Mouse (Mus musculus): ENCODE results near the gene Brinp3.
"Not testable (repeated sequence)": the region's sequence is repeated elsewhere in the genome, so short reads cannot be mapped to it uniquely, and the experiment has no call there.

The Brinp3 gene

DNA sequence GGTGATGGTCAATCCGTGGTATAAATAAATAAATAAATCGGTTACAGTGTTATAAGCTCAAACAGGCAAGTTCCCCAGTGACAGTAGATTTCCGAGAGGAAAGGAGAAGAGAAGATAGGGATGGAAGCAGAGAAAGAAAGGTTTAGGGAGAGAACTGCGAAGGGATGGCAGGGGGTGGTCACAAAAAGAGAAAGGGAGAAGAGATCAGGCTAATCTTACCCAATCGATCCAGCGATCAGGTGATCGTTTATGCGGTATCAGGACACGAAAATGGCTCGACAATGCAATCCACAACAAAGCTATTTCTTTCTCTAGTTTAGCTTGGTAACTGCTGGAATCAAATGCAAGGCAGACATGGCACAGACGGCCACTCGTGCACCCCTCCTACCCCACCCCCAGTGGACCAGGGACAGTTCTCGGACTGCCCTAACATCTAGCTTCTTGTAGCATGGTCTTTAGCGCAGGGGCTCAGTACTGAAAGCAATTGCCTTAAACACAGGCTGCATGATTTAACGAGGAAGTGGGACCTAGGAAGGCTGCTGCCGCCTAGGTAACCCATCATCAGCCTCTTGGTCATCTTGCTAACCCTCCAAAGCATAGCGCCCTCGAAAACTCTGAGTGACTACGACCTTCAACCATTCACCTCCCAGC lies at the start of gene Brinp3:
TSS of gene Brinp3 (plus strand) at position 80 of the 651 bp plus-strand sequence.
- no peak for DNase-seq (ENCODE audit: low spot score in 2 of 2)

DNA sequence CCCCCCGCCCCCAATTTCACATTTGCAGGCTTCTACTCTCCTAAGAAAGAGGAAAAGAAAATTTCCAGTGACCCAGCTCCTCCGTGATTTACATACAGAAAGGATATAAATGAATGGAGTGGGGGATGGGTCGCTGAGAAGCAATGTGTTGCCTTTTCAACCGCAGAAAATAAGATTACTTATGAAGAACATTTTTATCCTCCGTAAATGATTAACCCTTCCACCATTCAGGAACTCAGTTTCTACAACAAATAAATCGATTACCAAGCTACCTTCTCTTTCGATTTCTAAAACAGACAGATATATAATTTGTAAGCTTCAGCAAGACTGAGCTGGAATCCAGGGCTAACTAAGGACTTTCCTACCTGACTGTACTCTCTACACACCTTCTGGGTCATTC lies 339 bp upstream of the Brinp3 start:
- DNase-seq (ENCODE audit: low spot score in 2 of 2), result no peak

DNA sequence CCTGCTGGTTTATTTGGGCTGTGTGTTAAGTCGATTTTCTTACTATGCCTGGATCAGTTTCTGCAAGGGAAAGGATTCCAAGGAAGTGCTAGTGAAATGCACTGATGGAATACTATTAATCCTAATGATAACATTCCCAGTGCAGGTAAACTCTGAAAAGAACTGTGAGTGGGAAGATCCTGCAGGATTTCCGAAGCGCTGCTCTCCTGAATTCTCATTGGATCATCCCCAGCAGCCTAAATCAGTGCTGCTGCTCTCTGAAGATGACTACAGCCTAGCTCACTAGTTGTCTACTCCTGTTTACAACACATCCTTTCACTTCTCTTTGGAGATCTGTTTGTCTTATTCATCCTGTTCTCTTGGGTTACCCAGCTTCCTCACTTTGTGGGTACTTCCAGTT lies 826 bp downstream of the Brinp3 start:
- no peak for DNase-seq (ENCODE audit: low spot score in 2 of 2)

DNA sequence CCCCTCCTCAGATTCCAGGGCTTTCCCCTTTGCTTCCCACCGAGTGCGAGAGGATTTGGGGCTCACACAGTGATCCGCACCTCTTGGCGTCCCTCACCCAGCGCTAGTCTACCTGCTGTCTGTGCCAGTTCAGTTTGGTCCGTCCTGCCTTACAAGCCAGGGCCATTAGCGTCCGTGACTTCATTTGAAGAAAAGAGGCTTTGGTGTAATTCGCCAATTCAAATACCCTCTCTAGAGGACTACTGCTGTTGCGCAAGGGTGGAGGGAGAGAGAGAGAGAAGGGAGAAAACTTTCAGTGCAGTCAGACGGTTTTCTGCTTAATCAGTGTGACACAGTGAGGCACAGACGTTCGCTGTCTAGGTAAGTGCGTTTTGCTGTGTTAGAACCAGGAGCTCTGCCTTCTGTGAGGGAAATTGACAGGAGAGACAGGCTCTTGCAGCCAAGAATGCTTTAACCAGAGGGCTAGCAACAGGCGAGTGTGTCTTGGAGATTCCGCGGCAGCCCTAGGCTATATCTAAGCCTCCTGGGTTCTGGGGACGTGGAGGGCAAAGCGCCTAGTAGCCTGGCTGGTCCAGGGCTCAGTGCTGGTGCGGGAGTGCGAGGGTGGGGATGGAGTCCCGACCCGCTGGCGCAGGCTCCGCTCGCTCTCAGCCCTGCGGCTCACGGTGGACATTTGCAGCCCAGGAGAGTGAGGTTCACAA lies 3.0 kb downstream of the Brinp3 start:
- no peak for DNase-seq (ENCODE audit: low spot score in 2 of 2)

DNA sequence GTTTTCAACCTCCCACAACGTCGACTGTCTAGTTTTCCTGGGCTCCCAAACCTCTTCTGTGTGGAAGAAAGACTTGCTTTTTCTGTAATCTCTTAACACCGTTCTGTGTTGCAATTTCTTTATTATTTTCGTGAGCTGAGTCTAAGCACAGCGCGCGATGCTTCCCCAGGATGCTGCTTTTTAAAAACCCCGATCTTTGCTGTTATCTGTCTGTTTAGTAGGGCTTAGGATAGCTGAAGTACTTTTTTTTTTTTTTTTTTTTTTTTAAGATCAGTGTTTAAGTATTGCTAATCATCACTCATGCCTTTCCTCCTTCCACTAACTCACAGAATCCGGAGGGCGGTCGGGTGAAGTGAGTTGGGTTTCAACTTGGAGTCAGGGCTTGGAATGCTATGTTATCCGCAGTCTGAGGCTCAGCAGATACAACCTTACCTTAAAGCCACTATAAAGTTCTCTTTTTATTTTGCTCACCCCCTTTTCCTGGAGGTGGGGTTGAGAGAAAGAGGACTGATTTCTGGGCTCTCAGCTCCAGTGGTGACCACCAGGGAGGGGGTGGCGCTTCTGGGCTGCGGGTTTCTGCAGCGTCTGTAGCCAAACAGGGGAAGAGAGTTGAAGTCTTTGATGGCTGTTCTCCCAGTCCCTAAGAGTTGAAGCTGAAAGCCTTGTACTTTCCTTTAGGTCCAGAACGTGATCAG lies 3.7 kb downstream of the Brinp3 start:
- DNase-seq (ENCODE audit: low spot score in 2 of 2), result no peak

DNA sequence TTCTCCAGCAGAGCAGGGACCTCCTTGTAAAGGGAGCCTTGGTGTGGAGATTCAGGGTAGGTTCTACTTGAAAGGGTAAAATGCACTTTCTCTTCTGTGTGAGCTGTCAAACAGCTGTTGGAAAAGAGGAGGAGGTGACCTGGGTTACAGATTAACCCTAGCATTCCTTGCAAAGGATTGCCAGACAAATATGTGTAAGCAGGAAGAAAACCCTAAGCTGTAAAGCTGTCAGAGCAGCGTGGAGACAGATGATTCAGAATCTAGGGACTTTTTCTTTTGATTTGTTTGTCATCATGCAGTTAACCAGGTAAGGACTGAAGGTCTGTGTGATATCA lies 4.2 kb downstream of the Brinp3 start:
- no peak for DNase-seq (ENCODE audit: low spot score in 2 of 2)

DNA sequence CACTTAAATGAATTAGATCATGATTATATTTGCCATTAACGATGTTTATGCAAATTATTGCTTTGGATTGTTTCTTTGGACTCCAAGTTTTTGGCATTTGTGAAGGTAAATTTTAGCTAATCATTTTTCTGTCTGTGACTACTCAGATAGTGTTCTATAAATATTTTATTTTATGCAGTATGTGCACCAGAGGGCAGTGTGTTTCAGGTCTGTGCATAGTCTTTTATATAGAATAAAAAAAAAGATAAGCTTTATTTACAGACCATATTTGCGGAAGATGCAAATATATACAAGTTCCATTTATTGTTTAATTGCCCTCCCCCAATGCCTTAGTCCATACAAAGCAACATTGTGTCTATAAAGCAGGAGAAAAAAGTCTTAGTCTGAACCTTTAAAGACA lies 20.8 kb downstream of the Brinp3 start:
- no peak for DNase-seq (ENCODE audit: low spot score in 2 of 2)

DNA sequence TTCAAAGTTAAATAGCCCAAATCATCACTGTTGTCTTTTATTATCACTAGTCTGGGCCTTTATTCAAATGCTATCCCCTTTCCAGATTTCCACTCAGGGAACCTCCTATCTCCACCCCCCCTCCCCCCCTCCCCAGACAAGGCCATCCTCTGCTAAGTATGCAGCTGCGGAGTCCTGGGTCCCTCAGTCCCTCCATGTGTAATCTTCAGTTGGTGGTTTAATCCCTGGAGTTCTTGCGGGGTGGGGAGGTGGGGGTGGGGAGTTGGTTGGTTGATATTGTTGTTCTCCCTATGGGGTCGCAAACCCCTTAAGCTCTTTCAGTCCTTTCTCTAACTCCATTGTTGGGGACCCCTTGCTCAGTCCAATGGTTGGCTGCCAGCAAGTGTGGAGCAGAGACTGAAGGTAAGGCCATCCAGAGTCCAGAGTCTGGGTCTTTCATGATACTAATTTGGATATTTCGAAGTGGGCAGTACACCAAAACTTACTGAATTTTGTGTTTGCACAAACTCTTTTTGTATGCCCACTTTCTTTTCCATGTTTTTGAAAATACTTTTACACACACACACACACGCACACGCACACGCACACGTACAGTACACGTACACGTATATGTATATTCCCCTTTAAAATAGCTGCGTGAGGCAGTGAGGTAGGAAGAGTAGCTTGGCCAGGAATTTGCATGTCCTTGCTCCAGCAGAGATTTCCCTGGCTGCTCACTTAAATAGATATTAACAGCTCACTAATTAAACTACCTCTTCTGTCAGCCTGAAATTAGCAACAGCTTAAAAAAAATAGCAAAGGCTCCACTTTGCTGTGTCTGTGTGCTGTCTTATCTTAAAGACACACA lies 29.4 kb downstream of the Brinp3 start:
- no peak for DNase-seq (ENCODE audit: low spot score in 2 of 2)

DNA sequence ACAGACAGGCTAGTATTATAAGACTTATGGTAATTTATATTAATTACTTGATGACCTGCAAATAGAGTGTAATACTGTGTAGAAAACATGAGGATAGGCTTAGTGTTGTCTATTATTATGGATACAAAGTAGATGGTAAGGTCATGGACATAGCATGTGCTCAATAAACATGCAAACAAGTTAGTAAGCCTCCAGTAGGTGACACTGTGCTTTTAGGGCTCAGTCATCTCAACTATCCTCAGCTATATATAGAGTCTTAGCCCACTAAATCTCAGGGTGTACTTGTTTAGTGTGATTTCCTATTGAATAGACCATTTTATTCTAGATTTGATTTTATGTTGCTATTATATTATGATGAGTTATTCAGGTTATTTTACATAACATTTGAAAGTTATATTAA lies 34.0 kb downstream of the Brinp3 start:
- DNase-seq (ENCODE audit: low spot score in 2 of 2), result no peak

DNA sequence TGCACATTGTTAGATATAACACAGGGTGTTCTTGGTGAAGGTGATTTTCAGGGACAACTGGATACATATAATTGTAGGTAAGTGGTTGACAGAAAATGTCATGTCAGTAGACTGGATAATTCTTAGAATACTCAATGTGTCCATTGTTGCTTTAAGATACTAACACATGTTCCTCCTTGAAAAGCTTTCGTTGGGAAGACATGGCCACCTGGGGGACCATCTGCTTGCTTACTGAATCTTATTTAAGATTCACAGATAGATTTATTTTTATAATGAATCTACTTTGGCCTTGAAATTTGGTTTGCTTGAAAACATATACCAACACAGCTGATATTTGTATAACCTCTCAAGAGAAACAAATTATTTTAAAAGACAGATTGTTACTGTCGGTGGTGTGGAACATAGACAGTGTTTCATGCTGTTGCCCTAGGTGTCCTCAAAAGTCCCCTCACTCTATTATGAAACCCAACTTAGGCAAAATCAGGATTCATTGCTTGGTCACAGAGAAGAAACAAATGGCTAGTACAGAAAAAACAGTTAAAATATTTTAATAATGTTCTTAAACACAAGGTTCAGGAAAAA lies 52.4 kb downstream of the Brinp3 start:
- DNase-seq (ENCODE audit: low spot score in 2 of 2), result no peak

DNA sequence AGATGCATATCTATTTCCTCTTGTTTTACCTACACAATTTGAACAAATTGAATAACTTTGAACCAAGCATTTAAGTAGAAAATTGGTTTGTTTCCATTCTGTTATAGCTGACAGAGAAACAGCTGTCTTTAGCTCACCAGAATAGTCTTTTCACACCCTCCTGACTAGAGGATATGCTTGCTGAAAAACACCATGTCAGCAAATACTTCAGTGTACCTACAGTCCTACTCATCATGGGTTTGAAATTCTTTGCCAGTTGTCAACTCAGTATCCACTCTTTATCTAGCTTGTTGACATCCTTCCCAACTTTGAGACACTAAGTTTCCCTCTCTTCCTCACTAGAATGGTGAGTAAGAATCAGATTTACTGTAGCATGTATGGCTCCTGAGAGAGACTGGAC lies 62.4 kb downstream of the Brinp3 start:
- DNase-seq (ENCODE audit: low spot score in 2 of 2), result no peak

DNA sequence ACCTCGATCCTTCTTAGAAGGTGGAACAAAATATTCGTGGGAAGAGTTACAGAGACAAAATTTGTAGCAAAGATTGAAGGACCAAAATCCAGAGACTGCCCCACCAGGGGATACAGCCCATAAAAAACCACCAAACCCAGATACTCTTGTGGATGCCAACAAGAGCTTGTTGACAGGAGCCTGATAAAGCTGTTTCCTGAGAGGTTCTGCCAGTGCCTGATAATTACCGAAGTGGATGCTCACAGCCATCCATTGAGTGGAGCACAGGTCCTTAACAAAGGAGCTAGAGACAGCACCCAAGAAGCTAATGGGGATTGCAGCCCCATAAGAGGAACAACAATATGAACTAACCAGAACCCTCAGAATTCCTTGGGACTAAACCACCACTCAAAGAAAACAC lies 67.6 kb downstream of the Brinp3 start:
- no peak for DNase-seq (ENCODE audit: low spot score in 2 of 2)

DNA sequence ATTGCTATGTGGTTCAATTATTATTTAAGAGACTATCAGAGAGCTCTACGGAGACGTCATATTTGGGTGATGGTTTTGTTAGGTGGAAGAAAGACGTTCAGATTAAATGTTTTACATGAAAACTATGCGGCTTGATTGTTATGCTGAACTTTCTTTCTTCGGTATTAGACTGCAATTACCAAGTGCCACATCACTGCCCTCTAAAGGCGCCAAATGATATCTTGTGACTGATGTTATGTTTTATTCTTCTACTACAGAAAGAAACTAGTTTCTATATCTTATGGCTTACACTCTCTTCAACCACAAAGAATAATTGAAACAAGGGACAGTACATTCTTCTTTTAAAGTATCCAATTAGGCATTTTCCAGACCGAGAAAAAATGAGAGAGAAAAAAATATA lies 89.6 kb downstream of the Brinp3 start:
- no peak for DNase-seq (ENCODE audit: low spot score in 2 of 2)

DNA sequence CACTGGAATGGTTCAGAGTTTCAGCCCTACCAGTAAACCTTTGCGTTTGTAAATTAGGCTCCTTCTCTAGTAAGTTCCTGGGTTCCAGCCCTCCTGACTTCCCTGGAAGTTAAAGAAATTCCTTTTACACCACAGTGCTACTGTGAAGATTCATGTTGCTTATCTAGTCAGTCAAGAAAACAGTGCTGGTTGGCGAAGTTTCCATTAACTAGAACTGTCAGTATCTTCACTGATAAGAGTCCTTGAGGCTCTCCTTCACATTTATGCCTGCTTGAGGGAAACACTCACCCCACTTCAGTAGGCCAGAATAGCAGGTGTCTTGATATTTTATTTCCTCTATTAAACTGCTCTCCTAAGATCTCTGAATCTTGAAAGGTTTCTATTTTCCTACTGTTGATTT lies 138.3 kb downstream of the Brinp3 start:
- DNase-seq (ENCODE audit: low spot score in 2 of 2), result no peak

DNA sequence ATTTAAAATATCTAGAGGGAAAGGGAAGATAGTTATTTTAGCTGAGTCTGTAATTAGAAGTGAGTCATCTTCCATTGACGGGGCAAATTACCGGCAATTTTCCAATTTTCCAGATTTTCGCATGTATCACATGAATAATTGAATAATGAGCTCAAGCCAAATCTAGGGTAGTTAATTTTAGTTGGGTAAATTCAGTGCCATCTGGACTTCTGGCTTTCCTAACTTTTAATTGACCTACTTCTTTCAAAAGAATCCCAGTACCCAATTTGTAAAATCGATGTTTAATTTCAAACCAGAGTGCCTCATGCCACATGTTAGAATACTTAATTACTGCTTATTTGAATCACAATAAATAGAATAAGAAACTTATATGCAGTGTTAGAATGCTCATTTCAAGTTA lies 162.7 kb downstream of the Brinp3 start:
- DNase-seq (ENCODE audit: low spot score in 2 of 2), result no peak

DNA sequence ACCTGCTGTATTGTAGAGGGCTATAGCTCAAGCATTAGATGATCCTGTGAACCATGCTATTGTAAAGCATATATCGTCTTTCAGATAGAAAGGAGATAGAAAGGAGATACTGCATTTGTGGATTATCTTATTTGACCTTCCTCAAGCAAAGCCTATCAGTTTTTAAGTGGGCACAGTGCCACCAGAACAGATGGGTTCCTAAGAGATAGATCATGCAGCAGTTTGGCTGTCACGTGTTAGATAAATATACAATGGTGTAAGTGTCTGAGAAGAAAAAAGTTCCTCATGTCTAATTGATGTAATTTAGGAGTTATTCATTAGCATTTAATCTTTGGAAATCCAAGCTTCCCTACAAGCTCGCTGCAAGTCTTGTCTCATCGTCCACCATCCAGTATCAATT lies 206.2 kb downstream of the Brinp3 start:
- DNase-seq (ENCODE audit: low spot score in 2 of 2), result no peak

DNA sequence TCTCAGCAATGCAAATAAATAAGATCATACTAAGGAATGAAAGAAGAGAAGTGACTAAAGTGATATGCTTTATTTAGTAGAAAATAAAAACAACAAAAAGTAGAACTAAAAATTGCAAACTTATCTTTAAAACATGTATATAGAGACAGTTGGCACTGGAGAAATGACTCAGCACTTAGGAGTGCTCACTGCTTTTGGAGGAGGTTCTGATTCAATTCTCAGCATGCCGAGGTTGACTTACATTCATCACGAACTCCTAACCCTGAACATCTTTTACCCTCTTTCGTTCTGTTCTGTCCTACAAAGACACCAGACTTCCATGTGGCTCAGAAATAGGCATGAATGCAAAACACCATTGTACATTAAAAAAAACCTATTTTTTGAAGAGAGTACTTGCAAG lies 225.0 kb downstream of the Brinp3 start:
- no peak for DNase-seq (ENCODE audit: low spot score in 2 of 2)

DNA sequence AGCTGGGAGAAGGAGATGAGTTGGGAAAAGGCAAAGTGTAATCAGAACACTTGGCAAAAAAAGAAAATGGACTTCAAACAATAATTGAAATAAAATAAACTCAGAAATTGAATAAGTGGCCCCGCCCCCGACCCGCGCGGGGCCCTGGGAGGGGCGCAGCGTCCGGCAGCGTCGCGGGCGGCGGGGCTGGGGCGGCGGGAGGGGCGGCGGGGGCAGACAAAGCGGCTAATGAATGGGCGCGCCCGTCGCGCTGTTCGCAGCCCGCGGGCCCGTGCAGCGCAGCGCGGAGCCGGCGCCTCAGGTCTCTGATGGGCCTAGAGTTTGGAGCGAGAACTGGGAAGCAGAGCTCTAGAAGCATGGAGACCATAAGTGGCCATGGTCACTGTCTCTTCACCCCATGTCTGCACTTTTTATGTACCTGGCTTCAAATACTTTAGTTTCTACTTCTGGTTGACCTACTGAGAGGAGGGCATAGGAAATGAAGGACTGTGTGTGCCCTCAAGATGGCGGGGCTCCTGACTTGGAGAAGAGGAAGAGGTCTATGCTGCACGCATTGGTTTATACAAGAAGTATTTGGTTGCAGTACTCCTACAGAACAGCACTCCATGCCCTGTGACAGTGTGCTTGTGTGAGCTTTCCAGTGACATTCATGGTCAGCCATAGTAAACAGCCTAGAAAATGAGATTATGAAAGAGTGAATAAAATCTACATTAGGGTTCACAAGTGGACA lies 230.4 kb downstream of the Brinp3 start:
- not testable (repeated sequence) for DNase-seq (ENCODE audit: low spot score in 2 of 2)

DNA sequence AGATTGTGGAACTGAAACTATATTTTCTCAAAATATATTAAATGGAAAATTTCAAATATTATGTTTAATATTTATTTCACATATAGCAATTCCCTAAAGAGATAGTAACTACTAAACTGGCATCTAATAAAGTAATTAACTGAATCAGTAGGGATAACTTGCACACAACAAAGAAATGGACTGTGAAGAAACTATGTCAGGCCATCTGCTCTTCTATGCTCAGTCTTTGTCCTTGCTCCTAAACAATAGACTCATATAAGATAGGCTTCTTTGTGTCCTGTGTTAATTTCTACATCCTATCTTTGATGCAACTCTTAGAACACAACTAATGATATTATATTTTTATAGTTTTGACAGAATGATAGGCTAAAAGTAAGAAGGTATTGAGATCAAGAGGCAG lies 256.5 kb downstream of the Brinp3 start:
- no peak for DNase-seq (ENCODE audit: low spot score in 2 of 2)

DNA sequence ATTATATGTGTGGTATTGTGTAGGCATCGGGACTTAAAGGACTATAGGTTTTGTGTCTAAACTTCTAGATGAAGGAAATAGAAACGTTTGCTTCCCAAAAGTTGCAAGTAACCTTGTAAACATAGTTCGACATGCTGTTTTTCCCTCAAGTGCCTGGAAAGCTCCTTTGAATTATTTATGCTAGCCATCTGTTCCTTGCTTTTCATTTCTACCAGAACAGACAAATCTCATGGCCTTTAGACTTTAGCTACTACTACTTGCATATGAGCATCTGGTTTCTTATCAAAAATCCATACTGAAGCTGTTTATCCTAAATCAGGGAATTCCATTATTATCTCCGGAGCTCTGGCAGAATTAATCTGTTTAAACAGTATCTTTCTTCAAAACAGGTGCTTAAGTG lies 288.7 kb downstream of the Brinp3 start:
- no peak for DNase-seq (ENCODE audit: low spot score in 2 of 2)

DNA sequence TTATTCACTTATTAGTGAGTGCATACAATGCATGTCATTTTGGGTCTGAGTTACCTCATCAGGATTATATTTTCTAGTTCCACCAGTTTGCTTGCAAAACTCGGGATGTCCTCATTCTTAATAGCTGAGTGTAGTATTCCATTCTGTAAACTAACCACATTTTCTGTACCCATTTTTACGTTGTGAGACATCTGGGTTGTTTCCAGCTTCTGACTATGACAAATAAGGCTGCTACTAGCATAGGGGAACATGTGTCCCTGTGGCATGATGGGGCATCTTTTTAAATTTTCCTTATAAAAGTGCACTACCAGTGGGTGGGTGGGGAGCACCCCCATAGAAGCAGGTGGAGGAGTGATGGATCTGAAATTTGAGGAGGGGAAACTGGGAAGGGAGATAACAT lies 292.7 kb downstream of the Brinp3 start:
- no peak for DNase-seq (ENCODE audit: low spot score in 2 of 2)
